Mouse (Mus musculus): ENCODE measurements around the gene Arhgef33. TPM values are rescaled to one million over a fixed set of nuclear protein-coding genes. Genes with fewer than 3 reads are reported as not detected.

Arhgef33 gene
- polyA plus RNA-seq, 1 experiment from 2014 or later, result 0.99 TPM

DNA sequence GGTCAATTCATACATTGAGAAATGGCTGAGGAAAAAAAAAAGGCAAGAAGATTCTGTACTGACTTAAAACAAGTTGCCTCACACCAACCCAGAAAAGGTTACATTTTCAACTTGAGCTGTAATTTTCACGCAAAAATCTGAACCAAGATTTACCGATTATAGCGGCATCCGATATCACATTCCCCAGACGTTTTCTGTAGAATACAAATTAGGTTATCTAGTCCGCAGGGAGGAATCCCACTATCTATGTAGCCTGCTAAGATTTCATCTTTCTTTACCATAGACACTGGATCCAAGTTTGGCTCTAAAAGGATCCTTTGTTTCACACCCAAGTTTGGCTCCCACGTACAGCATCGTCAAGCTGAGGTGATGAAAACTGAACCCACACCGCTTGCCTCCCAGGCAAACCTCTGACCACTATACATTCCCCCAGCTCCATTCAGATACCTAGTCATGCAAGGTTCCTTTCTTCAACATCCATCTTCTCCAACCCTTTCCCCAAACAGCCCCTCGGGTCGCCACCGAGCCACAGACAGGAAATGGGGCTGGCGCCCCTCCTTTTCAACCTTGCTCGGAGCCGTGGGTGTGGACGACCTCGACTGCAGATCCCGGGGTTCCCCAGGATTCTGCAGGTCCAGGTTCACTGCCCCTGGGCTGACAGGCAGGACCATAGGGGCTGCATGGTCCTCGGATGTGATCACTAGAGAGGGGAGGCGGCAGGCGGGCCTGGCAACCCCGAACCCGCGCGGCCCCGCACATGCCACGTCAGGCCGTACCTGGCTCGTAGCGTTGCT is 17.7 kb upstream of the Arhgef33 start:
- ATAC-seq (replicated peaks; ENCODE audit: low FRiP score, low TSS enrichment, low read depth) (no peak), DNase-seq (ENCODE audit: low spot score) (no peak)
- Histone ChIP-seq H3K4me1 (replicated peaks; ENCODE audit: control insufficient read depth, insufficient read depth, low read length) (peaks cover 6% of the 10 kb centered on the region; the same call in 1 of the 2 replicates), H3K36me3 (ENCODE audit: control insufficient read depth, insufficient read depth, low read length) (no peaks in the 10 kb centered on the region), H3K9ac (ENCODE audit: low read length) (peak overlapping the region; percentile 72), H3K27ac (ENCODE audit: low read depth) (peak overlapping the region; percentile 83), H3K9me3 (ENCODE audit: control insufficient read depth, low read length) (no peaks in the 10 kb centered on the region), H3K4me3 (ENCODE audit: low read depth, low read length) (peak overlapping the region; percentile 88), H3K27me3 (replicated peaks; ENCODE audit: control insufficient read depth, insufficient read depth, low read length) (no peaks in the 10 kb centered on the region), H3K4me2 (ENCODE audit: low read length) (peak overlapping the region; percentile 72)
- WGBS, result under 1% methylated on average over 30 of the region's 30 CpGs

DNA sequence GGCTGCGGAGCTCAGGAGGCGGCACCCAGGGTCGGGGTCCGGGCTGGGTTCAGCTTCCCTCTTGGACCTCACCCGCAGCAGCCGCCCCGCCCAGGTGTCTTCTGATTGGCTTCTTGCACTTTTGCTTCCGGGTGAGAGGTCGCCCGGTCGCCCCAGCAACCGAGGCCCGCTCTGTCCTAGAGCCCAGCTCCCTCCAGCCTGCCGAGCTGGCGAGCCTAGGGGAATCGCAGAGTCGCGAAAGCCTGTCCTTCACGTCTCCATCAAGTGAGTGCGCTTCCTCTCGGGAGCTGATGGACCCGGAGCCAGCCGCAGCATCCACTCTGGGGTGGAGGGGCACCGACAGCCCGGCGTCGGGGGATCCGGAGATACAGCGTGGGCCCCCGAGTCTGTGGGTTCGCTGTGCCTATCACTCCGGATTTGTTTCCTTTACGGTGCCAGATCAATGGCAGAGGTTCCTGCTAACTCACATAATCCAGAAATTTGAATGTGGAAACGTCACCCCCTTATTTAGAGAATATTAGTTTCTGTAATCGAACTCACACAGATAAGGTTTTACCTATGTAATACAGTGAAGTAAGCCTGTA is 17.0 kb upstream of the Arhgef33 start, which contains the start of the genes Morn2 and Dhx57:
Gene Morn2 (plus strand): TSS at position 130 of the 584 bp plus-strand sequence.
Gene Dhx57 (minus strand): TSS at position 403 of the 584 bp plus-strand sequence.
- peak within 1 kb of the TSS; percentile 72 for H3K9ac ChIP-seq (ENCODE audit: low read length)

DNA sequence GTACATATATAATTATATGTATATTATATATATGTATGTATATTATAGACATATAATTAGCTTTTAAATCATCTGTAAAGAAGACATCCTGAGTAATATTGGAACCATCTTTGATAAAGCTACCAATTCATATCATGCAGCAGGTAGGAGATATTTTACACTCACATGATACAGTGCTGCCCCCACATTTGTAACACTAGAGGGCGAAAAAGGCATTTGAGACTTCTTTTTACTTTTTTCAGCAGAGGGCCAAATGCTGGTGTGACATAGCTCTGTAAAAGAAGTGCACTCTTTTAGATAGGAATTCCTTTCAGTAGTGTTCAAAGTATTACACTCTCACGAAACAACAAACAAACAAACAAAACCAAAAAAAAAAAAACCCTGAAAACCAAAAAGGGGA is 16.1 kb upstream of the Arhgef33 start:
- ATAC-seq (replicated peaks; ENCODE audit: low FRiP score, low TSS enrichment, low read depth), result no peak

More for the DNA sequence above, 17.0 kb upstream of the Arhgef33 start, which contains the start of the genes Morn2 and Dhx57:
- no peaks in the 10 kb centered on the region for H3K9me3 ChIP-seq (ENCODE audit: control insufficient read depth, low read length)
- no peaks in the 10 kb centered on the region for H3K36me3 ChIP-seq (ENCODE audit: control insufficient read depth, insufficient read depth, low read length)
- H3K4me3 ChIP-seq (ENCODE audit: low read depth, low read length), result peak within 1 kb of the TSS; percentile 88
- H3K4me2 ChIP-seq (ENCODE audit: low read length), result peak within 1 kb of the TSS; percentile 72
- under 1% methylated on average over 34 of the region's 35 CpGs for WGBS
- peaks cover 6% of the 10 kb centered on the region; the same call in 1 of the 2 replicates for H3K4me1 ChIP-seq (replicated peaks; ENCODE audit: control insufficient read depth, insufficient read depth, low read length)
- H3K27me3 ChIP-seq (replicated peaks; ENCODE audit: control insufficient read depth, insufficient read depth, low read length), result no peaks in the 10 kb centered on the region
- peak within 1 kb of the TSS; percentile 83 for H3K27ac ChIP-seq (ENCODE audit: low read depth)
- ATAC-seq (replicated peaks; ENCODE audit: low FRiP score, low TSS enrichment, low read depth) (peak; percentile 99), DNase-seq (ENCODE audit: low spot score) (peak; percentile 99)

DNA sequence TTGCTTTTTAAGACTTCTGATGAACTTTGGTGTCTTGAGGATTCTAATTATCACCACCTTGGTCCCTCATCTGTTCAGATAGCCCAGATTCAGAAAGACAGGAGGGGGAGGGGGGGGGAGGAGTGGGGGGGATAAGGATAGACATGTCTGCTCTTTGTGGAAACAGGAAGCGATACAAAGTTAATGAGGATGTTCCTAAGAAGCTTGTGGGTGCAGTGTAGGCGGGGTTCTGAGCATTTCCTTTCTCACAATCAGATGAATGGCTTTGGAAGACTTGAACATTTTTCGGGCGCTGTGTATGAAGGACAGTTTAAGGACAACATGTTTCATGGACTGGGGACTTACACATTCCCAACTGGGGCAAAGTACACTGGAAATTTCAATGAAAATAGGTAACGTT is 11.9 kb upstream of the Arhgef33 start:
- Histone ChIP-seq H3K4me3 (ENCODE audit: low read depth, low read length) (no peak overlapping the region), H3K36me3 (ENCODE audit: control insufficient read depth, insufficient read depth, low read length) (no peaks in the 10 kb centered on the region), H3K4me1 (replicated peaks; ENCODE audit: control insufficient read depth, insufficient read depth, low read length) (no peaks in the 10 kb centered on the region), H3K9ac (ENCODE audit: low read length) (no peak overlapping the region), H3K27ac (ENCODE audit: low read depth) (no peak overlapping the region), H3K9me3 (ENCODE audit: control insufficient read depth, low read length) (no peaks in the 10 kb centered on the region), H3K27me3 (replicated peaks; ENCODE audit: control insufficient read depth, insufficient read depth, low read length) (no peaks in the 10 kb centered on the region), H3K4me2 (ENCODE audit: low read length) (no peak overlapping the region)
- WGBS, result 91% methylated on average over 5 of the region's 5 CpGs
- no peak for DNase-seq (ENCODE audit: low spot score)
- ATAC-seq (replicated peaks; ENCODE audit: low FRiP score, low TSS enrichment, low read depth), result no peak

More for the DNA sequence above, 16.1 kb upstream of the Arhgef33 start:
- Histone ChIP-seq H3K4me1 (replicated peaks; ENCODE audit: control insufficient read depth, insufficient read depth, low read length) (peaks cover 6% of the 10 kb centered on the region; the same call in 1 of the 2 replicates), H3K9ac (ENCODE audit: low read length) (no peak overlapping the region), H3K9me3 (ENCODE audit: control insufficient read depth, low read length) (no peaks in the 10 kb centered on the region), H3K36me3 (ENCODE audit: control insufficient read depth, insufficient read depth, low read length) (no peaks in the 10 kb centered on the region), H3K4me3 (ENCODE audit: low read depth, low read length) (no peak overlapping the region), H3K27me3 (replicated peaks; ENCODE audit: control insufficient read depth, insufficient read depth, low read length) (no peaks in the 10 kb centered on the region), H3K4me2 (ENCODE audit: low read length) (no peak overlapping the region), H3K27ac (ENCODE audit: low read depth) (no peak overlapping the region)
- 21% methylated on average over 2 of the region's 2 CpGs for WGBS
- DNase-seq (ENCODE audit: low spot score), result no peak

DNA sequence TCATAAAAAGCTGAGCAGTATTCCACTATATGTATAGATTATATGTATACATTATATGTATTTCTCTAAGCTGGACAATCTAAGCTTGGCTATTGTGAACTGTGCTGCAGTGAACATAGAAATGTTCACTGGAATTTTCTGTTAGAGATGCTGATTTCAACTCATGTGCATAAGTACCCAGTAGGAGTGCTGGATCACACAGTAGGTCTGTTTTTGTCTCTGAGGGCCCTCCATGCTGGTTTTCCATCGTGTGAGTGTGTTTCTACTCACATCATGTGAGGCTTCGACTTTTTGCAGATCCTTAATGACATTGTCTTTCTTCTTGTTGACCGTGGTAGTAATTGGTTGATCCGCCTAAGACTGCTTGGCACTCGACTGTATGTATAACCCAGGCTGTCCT is 8.4 kb upstream of the Arhgef33 start:
- no peaks in the 10 kb centered on the region for H3K4me1 ChIP-seq (replicated peaks; ENCODE audit: control insufficient read depth, insufficient read depth, low read length)
- DNase-seq (ENCODE audit: low spot score) (no peak), ATAC-seq (replicated peaks; ENCODE audit: low FRiP score, low TSS enrichment, low read depth) (no peak)
- H3K4me2 ChIP-seq (ENCODE audit: low read length), result no peak overlapping the region
- WGBS, result 92% methylated on average over 5 of the region's 5 CpGs
- H3K9ac ChIP-seq (ENCODE audit: low read length), result no peak overlapping the region
- H3K36me3 ChIP-seq (ENCODE audit: control insufficient read depth, insufficient read depth, low read length), result no peaks in the 10 kb centered on the region
- H3K4me3 ChIP-seq (ENCODE audit: low read depth, low read length), result no peak overlapping the region
- no peak overlapping the region for H3K27ac ChIP-seq (ENCODE audit: low read depth)
- H3K27me3 ChIP-seq (replicated peaks; ENCODE audit: control insufficient read depth, insufficient read depth, low read length), result no peaks in the 10 kb centered on the region
- H3K9me3 ChIP-seq (ENCODE audit: control insufficient read depth, low read length), result no peaks in the 10 kb centered on the region

DNA sequence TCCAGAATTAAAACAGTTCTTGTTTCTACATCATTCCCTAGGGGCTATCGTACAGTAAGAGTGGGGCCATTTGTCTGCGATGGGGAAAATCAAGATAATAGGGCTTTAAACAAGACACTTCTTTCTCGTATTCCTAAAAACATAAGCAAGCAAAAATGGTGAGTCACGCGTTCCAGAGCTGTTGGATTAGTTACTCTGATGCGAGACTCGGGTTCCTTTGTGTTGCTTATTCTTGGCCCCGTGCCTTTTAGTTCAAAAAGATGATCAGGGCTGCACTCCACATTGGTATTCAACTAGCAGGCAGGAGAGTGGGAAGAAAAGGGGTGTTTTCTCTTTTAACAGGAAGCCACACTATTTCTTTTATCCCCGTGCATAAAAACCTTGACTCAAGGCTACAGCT is 4.6 kb downstream of the Arhgef33 start:
- no peak overlapping the region for H3K4me2 ChIP-seq (ENCODE audit: low read length)
- DNase-seq (ENCODE audit: low spot score), result no peak
- WGBS, result 73% methylated on average over 9 of the region's 9 CpGs
- H3K9ac ChIP-seq (ENCODE audit: low read length), result no peak overlapping the region
- no peaks in the 10 kb centered on the region for H3K27me3 ChIP-seq (replicated peaks; ENCODE audit: control insufficient read depth, insufficient read depth, low read length)
- no peaks in the 10 kb centered on the region for H3K4me1 ChIP-seq (replicated peaks; ENCODE audit: control insufficient read depth, insufficient read depth, low read length)
- ATAC-seq (replicated peaks; ENCODE audit: low FRiP score, low TSS enrichment, low read depth), result no peak
- H3K27ac ChIP-seq (ENCODE audit: low read depth), result no peak overlapping the region
- no peaks in the 10 kb centered on the region for H3K9me3 ChIP-seq (ENCODE audit: control insufficient read depth, low read length)
- H3K4me3 ChIP-seq (ENCODE audit: low read depth, low read length), result no peak overlapping the region
- H3K36me3 ChIP-seq (ENCODE audit: control insufficient read depth, insufficient read depth, low read length), result no peaks in the 10 kb centered on the region

DNA sequence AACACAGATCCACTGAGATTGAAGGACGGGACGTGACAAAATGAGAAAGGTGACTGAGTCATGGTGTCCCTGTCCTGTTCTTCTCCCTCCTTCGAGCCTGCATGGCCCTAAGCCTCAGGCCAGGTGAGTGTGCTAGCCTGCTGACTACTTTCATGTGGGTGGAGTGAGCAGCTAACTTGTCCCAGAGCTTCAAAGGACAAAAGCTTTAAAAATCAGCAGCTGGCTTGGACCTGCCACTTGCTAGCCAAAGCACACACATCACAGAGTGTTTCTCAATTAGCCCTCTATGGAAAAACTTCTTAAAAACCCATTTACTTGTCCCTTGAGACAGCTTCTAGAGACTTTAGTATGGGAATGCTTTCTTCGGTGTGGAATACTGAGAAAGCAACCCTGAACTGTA is 5.2 kb downstream of the Arhgef33 start:
- ATAC-seq (replicated peaks; ENCODE audit: low FRiP score, low TSS enrichment, low read depth), result no peak
- Histone ChIP-seq H3K9ac (ENCODE audit: low read length) (no peak overlapping the region), H3K9me3 (ENCODE audit: control insufficient read depth, low read length) (no peaks in the 10 kb centered on the region), H3K27ac (ENCODE audit: low read depth) (no peak overlapping the region), H3K36me3 (ENCODE audit: control insufficient read depth, insufficient read depth, low read length) (no peaks in the 10 kb centered on the region), H3K4me2 (ENCODE audit: low read length) (no peak overlapping the region), H3K4me3 (ENCODE audit: low read depth, low read length) (no peak overlapping the region), H3K4me1 (replicated peaks; ENCODE audit: control insufficient read depth, insufficient read depth, low read length) (no peaks in the 10 kb centered on the region), H3K27me3 (replicated peaks; ENCODE audit: control insufficient read depth, insufficient read depth, low read length) (no peaks in the 10 kb centered on the region)
- no peak for DNase-seq (ENCODE audit: low spot score)
- 89% methylated on average over 4 of the region's 4 CpGs for WGBS

DNA sequence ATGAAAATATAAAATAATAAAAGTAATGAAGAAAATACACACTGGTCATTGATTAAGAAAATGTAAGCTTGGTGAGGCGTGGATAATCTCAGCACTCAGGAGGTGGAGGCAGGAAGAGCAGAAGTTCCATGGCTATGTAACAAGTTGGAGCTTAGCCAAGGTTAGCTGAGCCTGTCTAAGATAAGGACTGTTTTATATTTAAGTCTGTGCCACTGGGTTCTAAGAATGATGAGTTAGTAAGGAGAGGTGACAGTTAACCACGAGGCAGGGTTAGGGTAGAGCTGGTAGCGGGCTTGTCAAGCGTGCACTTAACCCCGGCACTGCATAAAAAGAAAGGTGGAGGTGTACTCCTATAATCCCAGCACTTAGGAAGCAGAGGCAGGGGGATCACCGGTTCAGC is 15.0 kb downstream of the Arhgef33 start:
- Histone ChIP-seq H3K4me2 (ENCODE audit: low read length) (no peak overlapping the region), H3K4me3 (ENCODE audit: low read depth, low read length) (no peak overlapping the region), H3K27ac (ENCODE audit: low read depth) (no peak overlapping the region), H3K36me3 (ENCODE audit: control insufficient read depth, insufficient read depth, low read length) (no peaks in the 10 kb centered on the region), H3K9me3 (ENCODE audit: control insufficient read depth, low read length) (no peaks in the 10 kb centered on the region), H3K4me1 (replicated peaks; ENCODE audit: control insufficient read depth, insufficient read depth, low read length) (no peaks in the 10 kb centered on the region), H3K27me3 (replicated peaks; ENCODE audit: control insufficient read depth, insufficient read depth, low read length) (no peaks in the 10 kb centered on the region), H3K9ac (ENCODE audit: low read length) (no peak overlapping the region)
- whole genome bisulfite sequencing, result 88% methylated on average over 6 of the region's 6 CpGs
- ATAC-seq (replicated peaks; ENCODE audit: low FRiP score, low TSS enrichment, low read depth) (no peak), DNase-seq (ENCODE audit: low spot score) (no peak)
